In the genomic region with DNA sequence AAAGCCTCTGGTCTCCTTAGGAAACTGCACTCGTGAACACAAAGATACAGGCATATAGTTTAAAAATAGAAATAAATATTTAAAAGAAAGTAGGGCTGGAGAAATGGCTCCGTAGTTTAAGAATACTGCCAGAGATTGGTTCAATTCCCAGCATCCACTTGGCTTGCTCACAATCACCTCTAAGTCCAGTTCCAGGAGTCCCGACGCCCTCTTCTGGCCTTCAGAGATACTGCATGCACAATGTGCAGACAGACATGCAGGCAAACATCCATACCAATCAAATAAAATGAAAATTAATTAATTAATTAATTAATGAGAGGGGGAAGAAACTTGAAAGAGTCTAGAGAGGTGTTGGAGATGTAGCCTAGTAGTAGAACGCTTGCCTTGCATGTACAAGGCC, we compare ENCODE assay signal across 10 mouse cellular contexts.
A peak's percentile ranks its signal among the peaks of the same experiment; 100 is the strongest.
DNase-seq lines count a peak whose midpoint lies in the region; ATAC-seq and TF ChIP-seq lines count a peak whose summit lies in the region.
"Had no signal": no experiment of that assay in that cellular context is flagged by ENCODE, and none has a peak within 500 bp of the region (broad histone marks: within the 10 kb centered on the region; RNA-seq: fewer than 3 reads in every experiment).

No protein-coding gene starts in this region.

- H3K4me2 ChIP-seq in heart, postnatal 0 days (ENCODE audit: low read depth, low read length), result no peak overlapping the region
- H3K4me2 ChIP-seq in midbrain, embryonic 11.5 days, result no peak overlapping the region

- H3K36me3 ChIP-seq in heart, postnatal 0 days (replicated peaks; ENCODE audit: control insufficient read depth, insufficient read depth, low read length), result no peaks in the 10 kb centered on the region
- H3K36me3 ChIP-seq in midbrain, embryonic 10.5 days, result peaks cover 3% of the 10 kb centered on the region; the same call in 1 of the 2 replicates
- no peaks in the 10 kb centered on the region for H3K36me3 ChIP-seq in midbrain, embryonic 11.5 days (ENCODE audit: control insufficient read depth, insufficient read depth, low read length)
- no peaks in the 10 kb centered on the region; the same call in 1 of the 2 replicates for H3K36me3 ChIP-seq in embryonic facial prominence, embryonic 10.5 days (replicated peaks)
- H3K36me3 ChIP-seq in small intestine, adult 2 months (ENCODE audit: control insufficient read depth, insufficient read depth, low read length), result no peaks in the 10 kb centered on the region

- no peak overlapping the region for H3K9ac ChIP-seq in heart, postnatal 0 days (replicated peaks; ENCODE audit: low read depth, low read length)
- no peak overlapping the region for H3K9ac ChIP-seq in midbrain, embryonic 11.5 days (ENCODE audit: low read length)

- whole genome bisulfite sequencing in heart, postnatal 0 days, result 44% methylated on average over 5 of the region's 5 CpGs
- 35% methylated on average over 5 of the region's 5 CpGs for WGBS in midbrain, embryonic 10.5 days
- 25% methylated on average over 5 of the region's 5 CpGs for WGBS in midbrain, embryonic 11.5 days
- 34% methylated on average over 5 of the region's 5 CpGs for WGBS in embryonic facial prominence, embryonic 10.5 days
- 56% methylated on average over 5 of the region's 5 CpGs for WGBS in small intestine, adult 2 months

- TF ChIP-seq CTCF in heart, postnatal 0 days (IDR thresholded peaks at IDR 0.05; ENCODE audit: low read depth), result peak; percentile 51
- TF ChIP-seq CTCF in small intestine, adult 2 months (IDR thresholded peaks at IDR 0.05; ENCODE audit: extremely low read depth, insufficient read length, insufficient replicate concordance, low read depth, low read length), result peak; percentile 64; the same call in 1 of the 2 replicates

- no peak overlapping the region for H3K27ac ChIP-seq in heart, postnatal 0 days (ENCODE audit: low read depth)
- H3K27ac ChIP-seq in midbrain, embryonic 10.5 days (replicated peaks), result peak overlapping the region; percentile 94; the same call in 1 of the 2 replicates
- no peak overlapping the region for H3K27ac ChIP-seq in midbrain, embryonic 11.5 days (ENCODE audit: low read depth, low read length)
- peak overlapping the region; percentile 94 for H3K27ac ChIP-seq in embryonic facial prominence, embryonic 10.5 days (replicated peaks)
- no peak overlapping the region for H3K27ac ChIP-seq in small intestine, adult 2 months (ENCODE audit: insufficient read depth, low read depth, low read length)
- H3K27ac ChIP-seq: macrophage had no signal

- no peak for ATAC-seq in heart, postnatal 0 days (ENCODE audit: insufficient read depth, low read depth)
- no peak for ATAC-seq in midbrain, embryonic 11.5 days (ENCODE audit: low FRiP score)
- ATAC-seq in cerebellum, adult (ENCODE audit: insufficient number of reproducible peaks, low FRiP score, low TSS enrichment), result no peak
- ATAC-seq: inflammation-experienced regulatory T-cells, adult 6 months had no signal

- no peak for DNase-seq in heart, postnatal 0 days (ENCODE audit: low spot score)
- no peak for DNase-seq in heart, adult 9 months (ENCODE audit: low spot score in 2 of 2)
- peak; percentile 59 for DNase-seq in midbrain, embryonic 10.5 days (ENCODE audit: low spot score)
- DNase-seq in midbrain, embryonic 11.5 days (ENCODE audit: low spot score, missing footprints), result no peak
- peak; percentile 62 for DNase-seq in embryonic facial prominence, embryonic 10.5 days (ENCODE audit: low spot score)
- no peak for DNase-seq in heart, adult 8-10 months (ENCODE audit: low spot score)

- H3K27me3 ChIP-seq in heart, postnatal 0 days (ENCODE audit: control insufficient read depth, insufficient read depth, low read length), result peaks cover 33% of the 10 kb centered on the region
- peaks cover 42% of the 10 kb centered on the region for H3K27me3 ChIP-seq in midbrain, embryonic 10.5 days (ENCODE audit: low read depth, poor library complexity, severe bottlenecking)
- peaks cover 5% of the 10 kb centered on the region for H3K27me3 ChIP-seq in midbrain, embryonic 11.5 days (ENCODE audit: control insufficient read depth, insufficient read depth, low read length)
- peaks cover 65% of the 10 kb centered on the region for H3K27me3 ChIP-seq in embryonic facial prominence, embryonic 10.5 days (replicated peaks; ENCODE audit: low read depth, poor library complexity, severe bottlenecking)
- peaks cover 7% of the 10 kb centered on the region for H3K27me3 ChIP-seq in small intestine, adult 2 months (ENCODE audit: control insufficient read depth, insufficient read depth, low read length)

- TF ChIP-seq EP300 in heart, postnatal 0 days (IDR thresholded peaks at IDR 0.05; ENCODE audit: low read depth), result no peak

- H3K4me1 ChIP-seq in heart, postnatal 0 days (ENCODE audit: control insufficient read depth, insufficient read depth), result peaks cover 14% of the 10 kb centered on the region; the same call in 1 of the 2 replicates
- H3K4me1 ChIP-seq in midbrain, embryonic 10.5 days, result peaks cover 86% of the 10 kb centered on the region
- peaks cover 56% of the 10 kb centered on the region for H3K4me1 ChIP-seq in midbrain, embryonic 11.5 days (ENCODE audit: control insufficient read depth, insufficient read depth, low read length)
- H3K4me1 ChIP-seq in embryonic facial prominence, embryonic 10.5 days, result peaks cover 68% of the 10 kb centered on the region
- peaks cover 6% of the 10 kb centered on the region for H3K4me1 ChIP-seq in small intestine, adult 2 months (ENCODE audit: control insufficient read depth, insufficient read depth, insufficient read length, low read length)

- H3K4me3 ChIP-seq in heart, postnatal 0 days (ENCODE audit: low read depth, low read length), result no peak overlapping the region
- H3K4me3 ChIP-seq in midbrain, embryonic 10.5 days, result 0 out of 2 replicates have a peak overlapping the region, but pooled peaks have one; percentile 93
- H3K4me3 ChIP-seq in midbrain, embryonic 11.5 days (ENCODE audit: low read depth, low read length), result no peak overlapping the region
- peak overlapping the region; percentile 86; the same call in 1 of the 2 replicates for H3K4me3 ChIP-seq in embryonic facial prominence, embryonic 10.5 days
- H3K4me3 ChIP-seq in small intestine, adult 2 months (ENCODE audit: low read depth, low read length), result no peak overlapping the region

- no peaks in the 10 kb centered on the region for H3K9me3 ChIP-seq in heart, postnatal 0 days (replicated peaks; ENCODE audit: control insufficient read depth, low read length)
- no peaks in the 10 kb centered on the region for H3K9me3 ChIP-seq in midbrain, embryonic 10.5 days (replicated peaks)
- no peaks in the 10 kb centered on the region for H3K9me3 ChIP-seq in midbrain, embryonic 11.5 days (ENCODE audit: control insufficient read depth, low read length)
- H3K9me3 ChIP-seq in embryonic facial prominence, embryonic 10.5 days, result no peaks in the 10 kb centered on the region

- TF ChIP-seq POLR2A in small intestine, adult 2 months (IDR thresholded peaks at IDR 0.05; ENCODE audit: low read depth, low read length), result no peak

Comparison
In these comparisons a context has a peak if more than half of its experiments do, and no peak if none do; other contexts are left out.
1. DNase-seq: peak in midbrain, embryonic 10.5 days (single experiment) and embryonic facial prominence, embryonic 10.5 days (single experiment); none in heart, postnatal 0 days (single experiment), heart, adult 9 months (0 of 2), midbrain, embryonic 11.5 days (single experiment) and heart, adult 8-10 months (single experiment).
2. H3K27ac ChIP-seq: peak in midbrain, embryonic 10.5 days (single experiment) and embryonic facial prominence, embryonic 10.5 days (single experiment); none in heart, postnatal 0 days (single experiment), midbrain, embryonic 11.5 days (single experiment) and small intestine, adult 2 months (single experiment).
3. H3K4me3 ChIP-seq: peak in midbrain, embryonic 10.5 days (single experiment) and embryonic facial prominence, embryonic 10.5 days (single experiment); none in heart, postnatal 0 days (single experiment), midbrain, embryonic 11.5 days (single experiment) and small intestine, adult 2 months (single experiment).